Mouse (Mus musculus): ENCODE measurements around the gene Msrb1. TPM values are rescaled to one million over a fixed set of nuclear protein-coding genes. Genes with fewer than 3 reads are reported as not detected.
"Not testable (repeated sequence)": the region's sequence is repeated elsewhere in the genome, so short reads cannot be mapped to it uniquely, and the experiment has no call there.

The Msrb1 gene
- polyA plus RNA-seq, 1 experiment: 53.0 TPM

DNA sequence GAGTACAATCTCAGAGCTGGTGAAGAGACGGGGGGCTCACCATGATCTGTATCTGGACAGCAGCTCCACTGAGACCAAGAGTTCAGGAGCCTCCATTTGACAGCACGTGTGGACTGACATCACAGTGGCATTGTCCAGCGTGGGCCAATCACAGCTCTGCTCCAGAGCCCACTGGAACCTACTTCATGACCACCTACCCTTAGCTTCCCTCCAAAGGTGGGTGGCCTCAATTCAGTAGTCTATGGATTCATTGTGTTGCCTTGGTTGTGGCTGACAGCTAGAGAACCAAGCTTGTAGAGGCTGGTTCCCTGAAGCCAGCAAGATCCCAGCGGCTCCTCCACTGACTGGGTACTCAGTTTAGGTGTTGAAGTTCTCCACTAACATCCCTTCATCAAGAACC lies 18.5 kb upstream of the Msrb1 start, which contains the start of the genes Rnf151 and Rps2:
TSS of gene Rnf151 (minus strand) at position 121 of the 400 bp plus-strand sequence.
TSS of gene Rps2 (plus strand) at position 174 of the 400 bp plus-strand sequence.
- TF ChIP-seq POLR2A (IDR thresholded peaks at IDR 0.05; ENCODE audit: extremely low read depth, insufficient read depth, low read length) (no peak), CTCF (IDR thresholded peaks at IDR 0.05; ENCODE audit: extremely low read depth, insufficient read depth, low read length) (no peak)
- H3K4me1 ChIP-seq (ENCODE audit: control insufficient read depth, insufficient read depth, low read length): peaks cover 2% of the 10 kb centered on the region; the same call in 1 of the 2 replicates
- H3K4me3 ChIP-seq (ENCODE audit: insufficient read depth, low read length): no peak within 1 kb of the TSS; the same call in 1 of the 2 replicates
- no peak within 1 kb of the TSS for H3K27ac ChIP-seq (ENCODE audit: insufficient read depth, low read length)

DNA sequence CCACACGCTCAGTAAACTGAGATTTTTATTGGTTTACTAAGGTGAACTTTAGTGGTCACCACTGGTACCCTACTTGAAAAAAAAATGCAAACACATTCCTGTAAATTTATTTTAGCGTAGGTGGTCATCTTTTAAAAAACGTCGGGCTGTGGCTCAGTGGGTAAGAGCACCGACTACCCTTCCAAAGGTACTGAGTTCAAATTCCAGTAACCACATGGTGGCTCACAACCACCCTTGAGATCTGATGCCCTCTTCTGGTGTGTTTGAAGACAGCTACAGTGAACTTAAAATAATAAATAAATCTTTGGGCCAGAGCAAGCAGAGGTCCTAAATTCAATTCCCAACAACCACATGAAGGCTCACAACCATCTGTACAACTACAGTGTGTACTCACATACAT lies 17.5 kb upstream of the Msrb1 start:
- peak overlapping the region; percentile 51 for H3K4me3 ChIP-seq (ENCODE audit: insufficient read depth, low read length)
- H3K27ac ChIP-seq (ENCODE audit: insufficient read depth, low read length); H3K4me1 ChIP-seq (ENCODE audit: control insufficient read depth, insufficient read depth, low read length): not testable (repeated sequence)

DNA sequence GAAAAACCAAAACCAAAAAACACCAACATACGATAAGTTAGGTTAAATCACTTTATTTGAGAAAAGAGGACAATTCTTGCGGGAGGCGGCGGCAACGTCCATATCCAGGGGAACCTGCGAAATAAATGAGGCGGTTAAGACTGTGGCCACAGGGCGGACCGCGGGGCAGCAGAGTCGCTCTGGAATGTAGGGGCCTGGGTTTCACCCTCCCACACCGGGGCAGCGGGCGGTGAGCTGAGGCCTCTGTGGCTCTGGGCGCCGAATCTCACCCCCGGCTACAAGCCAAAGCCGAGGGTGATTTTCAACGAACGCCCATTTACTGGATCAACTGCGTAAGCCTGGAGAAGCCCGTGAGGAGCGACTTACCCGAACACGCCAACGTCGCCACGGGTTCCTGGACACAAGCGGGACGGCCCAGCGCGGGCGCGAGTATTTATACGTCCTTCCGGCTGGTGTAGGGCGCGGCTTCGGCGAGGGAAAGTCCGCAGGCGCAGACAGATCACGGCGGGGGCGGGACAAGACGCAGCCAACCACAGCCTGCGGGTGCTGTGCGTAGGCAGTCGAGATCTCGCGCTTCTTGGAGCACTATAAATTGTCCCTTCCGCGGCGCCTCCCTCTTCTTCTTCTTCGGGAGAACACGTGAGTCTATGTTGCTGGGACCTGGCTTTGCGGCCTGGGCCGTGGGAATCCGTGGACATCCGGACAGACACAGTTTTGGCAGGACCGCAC lies 16.8 kb upstream of the Msrb1 start:
- peak; percentile 99 for TF ChIP-seq POLR2A (IDR thresholded peaks at IDR 0.05; ENCODE audit: extremely low read depth, insufficient read depth, low read length)
- TF ChIP-seq CTCF (IDR thresholded peaks at IDR 0.05; ENCODE audit: extremely low read depth, insufficient read depth, low read length): no peak
- no peak overlapping the region for H3K27ac ChIP-seq (ENCODE audit: insufficient read depth, low read length)
- H3K4me1 ChIP-seq (ENCODE audit: control insufficient read depth, insufficient read depth, low read length): peaks cover 5% of the 10 kb centered on the region; the same call in 1 of the 2 replicates
- H3K4me3 ChIP-seq (ENCODE audit: insufficient read depth, low read length): peak overlapping the region; percentile 51

DNA sequence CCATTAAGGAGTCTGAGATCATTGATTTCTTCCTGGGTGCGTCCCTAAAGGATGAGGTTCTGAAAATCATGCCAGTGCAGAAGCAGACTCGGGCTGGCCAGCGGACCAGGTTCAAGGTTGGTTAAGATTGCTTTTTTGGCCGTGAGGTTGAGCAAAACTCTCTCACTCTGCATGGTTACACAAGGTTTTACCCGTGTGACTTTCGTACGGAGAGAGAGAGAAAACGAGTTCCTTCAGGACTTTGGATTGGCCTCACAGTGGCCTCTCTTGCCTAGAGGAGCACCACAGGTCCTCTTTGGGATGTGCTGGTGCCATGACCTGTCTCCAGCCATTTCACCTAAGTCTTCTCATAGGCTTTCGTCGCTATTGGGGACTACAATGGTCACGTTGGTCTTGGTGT lies 15.8 kb upstream of the Msrb1 start:
- not testable (repeated sequence) for H3K4me1 ChIP-seq (ENCODE audit: control insufficient read depth, insufficient read depth, low read length); H3K27ac ChIP-seq (ENCODE audit: insufficient read depth, low read length)
- peak overlapping the region; percentile 51 for H3K4me3 ChIP-seq (ENCODE audit: insufficient read depth, low read length)

DNA sequence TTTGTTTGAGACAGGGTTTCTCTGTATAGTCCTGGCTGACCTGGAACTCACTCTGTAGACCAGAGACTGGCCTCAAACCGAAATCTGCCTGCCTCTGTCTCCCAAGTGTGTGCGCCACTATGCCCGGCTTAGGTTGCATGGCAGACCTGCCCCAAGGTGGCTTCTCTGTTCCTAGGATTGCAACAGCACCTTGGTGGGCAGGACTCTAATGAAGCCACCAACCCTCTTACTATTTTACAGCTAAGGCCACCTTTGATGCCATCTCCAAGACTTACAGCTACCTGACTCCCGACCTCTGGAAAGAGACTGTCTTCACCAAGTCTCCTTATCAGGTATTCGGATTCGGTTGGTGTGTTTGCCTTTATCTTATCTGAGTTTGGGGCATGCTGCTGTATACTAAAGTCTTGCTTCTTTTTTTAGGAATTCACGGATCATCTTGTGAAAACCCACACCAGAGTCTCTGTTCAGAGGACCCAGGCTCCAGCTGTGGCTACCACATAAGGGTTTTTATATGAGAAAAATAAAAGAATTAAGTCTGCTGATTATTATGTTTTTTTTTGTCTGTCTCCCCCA lies 15.0 kb upstream of the Msrb1 start:
- H3K27ac ChIP-seq (ENCODE audit: insufficient read depth, low read length); H3K4me1 ChIP-seq (ENCODE audit: control insufficient read depth, insufficient read depth, low read length): not testable (repeated sequence)
- 0 out of 2 replicates have a peak overlapping the region, but pooled peaks have one; percentile 51 for H3K4me3 ChIP-seq (ENCODE audit: insufficient read depth, low read length)
- 0 out of 2 replicates have a peak, but pooled peaks have one; percentile 31 for TF ChIP-seq POLR2A (IDR thresholded peaks at IDR 0.05; ENCODE audit: extremely low read depth, insufficient read depth, low read length)

DNA sequence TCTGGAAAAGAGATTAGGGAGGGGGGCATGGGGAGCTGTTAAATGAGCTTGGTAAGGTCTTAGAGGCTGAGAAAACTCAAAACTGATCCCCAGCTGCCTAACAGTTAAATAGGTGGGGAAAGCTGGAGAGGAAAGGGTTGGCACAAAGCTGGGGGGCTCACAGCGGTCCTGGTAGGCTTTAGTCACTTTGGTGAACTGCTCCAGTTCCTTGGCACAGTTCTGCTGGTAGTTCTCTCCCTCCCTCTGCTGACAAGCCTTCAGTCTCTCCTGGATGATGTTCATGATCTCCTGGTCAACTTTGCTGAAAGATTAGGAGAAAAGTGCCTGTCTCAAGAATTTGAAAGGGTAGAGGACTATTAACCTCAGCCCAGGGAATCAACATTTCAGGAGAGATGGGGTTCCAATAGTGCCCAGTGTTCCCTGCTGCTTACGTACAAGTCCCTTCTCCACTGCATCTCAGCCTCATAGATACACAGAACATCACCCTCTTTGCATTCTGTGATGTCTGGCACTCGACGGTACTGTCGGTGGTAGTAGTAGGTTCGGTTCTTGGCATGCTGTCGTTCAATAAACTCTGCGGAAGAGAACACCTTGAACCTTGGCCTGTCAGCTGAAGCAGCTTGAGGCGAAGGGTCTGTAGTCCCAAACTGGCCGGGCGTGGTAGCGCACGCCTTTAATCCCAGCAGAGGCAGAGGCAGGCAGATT lies 14.1 kb upstream of the Msrb1 start:
- Histone ChIP-seq H3K4me3 (ENCODE audit: insufficient read depth, low read length) (no peak overlapping the region), H3K4me1 (ENCODE audit: control insufficient read depth, insufficient read depth, low read length) (peaks cover 5% of the 10 kb centered on the region; the same call in 1 of the 2 replicates), H3K27ac (ENCODE audit: insufficient read depth, low read length) (no peak overlapping the region)
- TF ChIP-seq CTCF (IDR thresholded peaks at IDR 0.05; ENCODE audit: extremely low read depth, insufficient read depth, low read length) (no peak), POLR2A (IDR thresholded peaks at IDR 0.05; ENCODE audit: extremely low read depth, insufficient read depth, low read length) (0 out of 2 replicates have a peak, but pooled peaks have one; percentile 1)

DNA sequence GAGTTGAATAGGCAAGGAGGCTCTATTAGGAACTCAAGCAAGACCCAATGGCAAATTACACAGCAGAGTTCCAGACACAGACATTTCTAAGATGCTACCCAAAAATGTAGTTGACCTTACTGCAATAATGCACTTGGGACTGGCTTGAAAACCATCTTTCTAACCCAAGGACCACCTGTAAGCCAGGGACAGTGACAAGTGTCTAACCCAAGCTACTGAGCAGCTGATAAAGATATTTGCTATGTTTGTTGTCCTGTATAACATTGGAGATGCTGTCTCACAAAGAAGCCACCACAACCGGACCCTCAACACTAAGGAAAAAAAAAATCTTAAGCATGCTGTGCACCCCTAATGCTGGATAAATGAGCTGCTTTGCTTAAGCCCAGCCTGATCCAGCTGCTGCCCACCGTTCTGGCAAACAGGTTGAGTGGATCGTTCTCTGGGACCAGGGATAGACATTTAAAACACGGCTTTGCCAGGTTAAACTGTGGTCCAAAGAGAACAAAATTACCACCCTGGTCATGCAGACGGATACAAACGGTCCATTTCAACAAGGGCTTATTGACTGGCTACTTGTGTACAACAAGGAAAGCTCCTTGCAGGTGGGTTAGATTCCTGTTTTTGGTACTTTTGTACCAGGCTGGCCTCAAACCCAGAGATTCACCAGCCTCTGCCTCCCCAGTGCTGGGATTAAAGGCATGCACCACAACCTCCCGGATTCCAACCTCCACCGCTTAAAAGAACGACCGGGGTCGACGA lies 13.1 kb upstream of the Msrb1 start:
- TF ChIP-seq POLR2A (IDR thresholded peaks at IDR 0.05; ENCODE audit: extremely low read depth, insufficient read depth, low read length): no peak
- TF ChIP-seq CTCF (IDR thresholded peaks at IDR 0.05; ENCODE audit: extremely low read depth, insufficient read depth, low read length): no peak
- Histone ChIP-seq H3K4me1 (ENCODE audit: control insufficient read depth, insufficient read depth, low read length) (peaks cover 5% of the 10 kb centered on the region; the same call in 1 of the 2 replicates), H3K4me3 (ENCODE audit: insufficient read depth, low read length) (peak overlapping the region; percentile 68), H3K27ac (ENCODE audit: insufficient read depth, low read length) (no peak overlapping the region)

DNA sequence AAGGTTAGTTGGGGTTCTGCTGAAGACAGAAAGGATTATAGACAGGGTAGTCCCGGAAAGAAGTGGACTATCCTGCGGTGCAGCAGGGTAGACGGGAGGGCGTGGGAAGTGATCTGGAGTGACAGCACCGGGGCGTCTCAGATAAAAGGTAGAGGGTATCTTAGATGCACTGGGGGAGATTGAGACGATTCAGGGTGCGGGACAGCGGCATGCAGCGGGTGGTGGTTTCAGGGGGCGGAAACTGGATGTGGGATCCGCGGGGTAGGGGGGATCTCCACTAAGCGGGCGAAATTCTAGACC lies 12.6 kb upstream of the Msrb1 start:
- H3K4me3 ChIP-seq (ENCODE audit: insufficient read depth, low read length): peak overlapping the region; percentile 68
- TF ChIP-seq CTCF (IDR thresholded peaks at IDR 0.05; ENCODE audit: extremely low read depth, insufficient read depth, low read length): no peak
- peak overlapping the region; percentile 48; the same call in 1 of the 2 replicates for H3K27ac ChIP-seq (ENCODE audit: insufficient read depth, low read length)
- H3K4me1 ChIP-seq (ENCODE audit: control insufficient read depth, insufficient read depth, low read length): peaks cover 5% of the 10 kb centered on the region; the same call in 1 of the 2 replicates

DNA sequence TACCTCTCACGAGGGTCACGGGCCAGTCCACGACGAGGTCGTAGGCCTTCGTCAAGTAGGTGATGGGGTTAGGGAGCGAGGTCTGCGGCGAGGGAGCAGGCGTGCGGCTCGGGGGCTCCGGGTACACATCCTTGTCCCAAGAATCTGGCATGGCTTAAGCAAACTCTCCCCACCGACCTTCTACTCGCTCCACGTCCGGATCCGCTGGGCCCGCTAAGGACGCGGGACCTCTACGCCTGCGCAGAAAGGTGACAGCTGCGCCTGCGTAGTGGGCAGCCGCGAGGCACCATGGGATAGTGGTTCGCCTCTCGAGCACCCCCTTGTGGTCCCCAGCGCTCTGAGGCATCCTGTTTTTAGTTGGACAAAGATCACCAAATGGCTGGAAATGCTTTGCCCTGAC lies 12.3 kb upstream of the Msrb1 start, which contains the start of gene Ndufb10:
TSS of gene Ndufb10 (minus strand) at position 295 of the 400 bp plus-strand sequence.
- Histone ChIP-seq H3K4me3 (ENCODE audit: insufficient read depth, low read length) (peak within 1 kb of the TSS; percentile 68), H3K4me1 (ENCODE audit: control insufficient read depth, insufficient read depth, low read length) (peaks cover 5% of the 10 kb centered on the region; the same call in 1 of the 2 replicates), H3K27ac (ENCODE audit: insufficient read depth, low read length) (peak within 1 kb of the TSS; percentile 48; the same call in 1 of the 2 replicates)
- TF ChIP-seq POLR2A (IDR thresholded peaks at IDR 0.05; ENCODE audit: extremely low read depth, insufficient read depth, low read length) (peak; percentile 95), CTCF (IDR thresholded peaks at IDR 0.05; ENCODE audit: extremely low read depth, insufficient read depth, low read length) (peak; percentile 95)
